Mouse (Mus musculus) c-Kit-positive CD71-positive TER-119-positive erythroid progenitor cells, embryonic 14.5 days (primary cell): Measurements from ENCODE around the gene Cadm1.

Source experiments
- DNase-seq: peaks from one replicate; pipeline ENCODE4 v3.0.0-alpha.2; 2013; ENCODE audit warnings: low spot score

Gene Cadm1

DNA sequence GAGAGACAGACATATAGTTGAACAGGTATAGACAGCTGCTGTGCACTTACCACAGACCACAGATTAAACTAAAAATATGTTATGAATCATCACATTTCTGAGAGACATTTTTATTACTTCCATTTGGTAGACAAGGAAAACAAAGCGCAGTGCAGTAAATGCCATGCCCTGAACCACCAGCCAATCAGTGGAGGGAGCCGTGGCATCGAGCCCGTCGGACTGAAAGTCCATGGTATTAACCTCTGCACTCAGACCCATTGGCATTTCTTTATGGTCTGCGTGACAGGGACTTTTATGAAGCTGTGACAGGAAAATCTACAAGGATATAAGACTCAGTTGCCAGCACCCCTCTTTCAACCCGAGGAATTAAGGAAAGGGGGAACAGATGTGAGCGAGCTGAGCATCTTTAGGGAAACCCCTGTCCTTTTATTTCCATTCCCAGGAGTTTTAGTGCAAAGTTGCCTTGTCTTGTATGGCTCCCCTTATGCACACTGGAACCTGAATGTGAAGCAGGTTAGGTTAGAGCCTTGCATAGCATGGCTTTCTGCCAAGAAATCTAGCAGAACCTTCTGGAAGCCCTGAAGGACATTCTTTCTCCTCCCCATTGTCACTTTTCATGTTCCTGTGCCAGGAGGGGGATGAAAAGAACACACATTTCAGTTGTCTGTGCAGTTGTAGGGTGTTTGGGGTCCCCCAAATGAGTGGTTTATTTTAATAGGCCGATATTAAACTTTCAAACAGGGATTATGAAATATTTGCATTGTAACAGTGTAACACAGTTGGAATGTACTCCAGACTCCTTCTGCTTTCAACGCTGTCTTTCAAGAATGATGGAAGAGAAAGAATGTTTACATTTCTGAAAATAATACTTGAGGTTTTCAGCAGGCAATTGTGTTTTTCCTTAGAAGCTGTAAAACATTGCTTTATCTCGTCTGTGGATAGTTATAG, 145.1 kb downstream of the Cadm1 start:
- DNase-seq: no peak

GRCm38 (mm10) chr9:47686881-47687280, 156.9 kb downstream of the Cadm1 start:
- no peak for DNase-seq

DNA sequence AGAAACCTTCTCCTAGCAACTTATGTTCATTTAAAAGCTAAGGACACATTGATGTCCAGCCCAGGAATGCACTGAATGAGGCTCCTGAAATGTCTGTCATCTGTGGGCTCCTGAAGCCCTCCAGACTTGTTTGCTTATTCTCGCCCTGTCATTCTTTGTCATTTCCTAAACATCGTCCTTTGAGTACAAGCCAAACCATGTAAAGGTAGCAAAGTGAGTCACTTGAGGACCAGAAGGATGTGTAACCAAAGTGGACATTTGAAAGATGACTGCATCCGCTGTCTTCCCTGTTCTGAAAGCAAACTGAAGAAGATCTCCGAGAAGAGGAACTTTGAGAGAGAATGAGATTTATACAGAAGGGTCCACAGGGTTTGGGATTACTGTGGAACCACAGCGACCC, 157.6 kb downstream of the Cadm1 start:
- DNase-seq: no peak

DNA sequence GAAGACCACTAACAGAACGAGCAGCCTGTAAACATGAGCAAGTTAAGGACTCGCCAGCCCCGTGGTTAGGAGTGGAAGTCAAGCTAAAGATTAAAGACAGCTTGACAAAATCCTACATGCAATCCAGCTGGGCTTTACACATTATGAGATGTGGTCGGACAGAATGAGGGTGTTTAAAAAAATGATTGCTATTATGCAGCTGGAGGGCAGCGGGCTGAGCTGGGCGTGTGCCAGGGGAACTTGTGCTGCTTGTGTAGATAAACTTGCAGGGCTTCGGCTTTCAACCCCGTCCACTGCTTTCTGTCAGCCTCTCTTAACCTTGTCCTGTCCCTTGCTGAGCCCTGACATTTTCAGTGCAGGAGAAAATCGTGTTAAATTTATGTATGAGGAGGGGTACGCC, 158.3 kb downstream of the Cadm1 start:
- DNase-seq: no peak

DNA sequence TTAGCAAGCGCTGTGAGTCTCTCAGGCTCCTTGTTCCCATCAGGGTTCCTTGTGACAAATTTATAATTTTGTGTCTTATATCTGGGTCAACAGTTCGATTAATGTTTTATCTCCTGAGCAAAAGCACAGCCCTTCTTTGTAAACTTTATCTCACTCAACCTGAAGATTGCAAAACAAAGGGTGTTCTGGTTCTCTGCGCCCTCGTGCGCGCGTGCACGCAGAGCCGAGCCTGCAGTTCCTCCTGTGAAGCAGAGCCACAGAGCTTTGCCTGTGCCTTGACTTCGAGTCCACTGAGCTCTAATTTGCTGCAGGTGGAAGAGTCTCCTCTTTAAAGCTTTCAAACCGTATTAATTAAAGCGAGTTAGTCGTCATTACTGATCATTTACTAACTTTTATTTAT, 162.9 kb downstream of the Cadm1 start:
- DNase-seq: no peak

DNA sequence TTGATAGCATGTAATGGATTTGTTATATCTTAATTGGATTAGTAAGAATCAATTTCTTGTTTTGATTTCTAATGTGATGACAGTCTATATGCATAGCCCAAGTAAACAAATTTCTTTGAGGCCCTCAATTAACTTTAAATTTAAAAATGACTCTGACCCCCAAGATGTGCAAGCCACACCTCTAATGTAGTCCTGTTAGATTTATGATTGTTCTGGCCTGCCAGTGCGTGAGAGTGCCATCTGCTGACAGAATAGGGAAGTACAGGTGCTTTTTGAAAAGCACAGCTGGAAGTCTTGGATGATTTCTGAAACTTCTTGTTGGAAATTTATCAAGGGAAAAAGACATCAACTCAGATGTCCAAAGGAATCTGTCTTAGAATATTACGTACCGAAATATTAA, 169.1 kb downstream of the Cadm1 start:
- DNase-seq: peak; percentile 24

DNA sequence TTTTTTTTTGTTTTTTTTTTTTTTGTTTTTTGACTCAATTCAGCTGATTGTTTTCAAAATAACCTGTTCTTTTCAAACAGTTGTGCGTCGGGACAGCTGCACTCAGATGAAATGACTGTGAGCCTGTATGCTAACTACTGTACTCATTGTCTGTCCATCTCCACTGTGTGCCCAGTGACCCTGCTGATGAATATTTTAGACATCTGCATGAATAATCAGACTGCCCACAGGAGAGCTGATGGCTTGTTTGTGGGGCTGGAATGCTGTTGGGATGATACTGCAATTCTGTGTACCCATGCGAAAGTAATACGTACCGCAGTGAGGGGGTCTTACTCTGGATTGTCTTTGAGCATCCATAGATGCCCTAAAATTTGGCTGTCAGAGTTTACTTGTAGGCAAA, 170.0 kb downstream of the Cadm1 start:
- DNase-seq: no peak

- DNase-seq: no peak
These were observed 173.3 kb downstream of the Cadm1 start for GRCm38 (mm10) chr9:47703026-47703876.

DNA sequence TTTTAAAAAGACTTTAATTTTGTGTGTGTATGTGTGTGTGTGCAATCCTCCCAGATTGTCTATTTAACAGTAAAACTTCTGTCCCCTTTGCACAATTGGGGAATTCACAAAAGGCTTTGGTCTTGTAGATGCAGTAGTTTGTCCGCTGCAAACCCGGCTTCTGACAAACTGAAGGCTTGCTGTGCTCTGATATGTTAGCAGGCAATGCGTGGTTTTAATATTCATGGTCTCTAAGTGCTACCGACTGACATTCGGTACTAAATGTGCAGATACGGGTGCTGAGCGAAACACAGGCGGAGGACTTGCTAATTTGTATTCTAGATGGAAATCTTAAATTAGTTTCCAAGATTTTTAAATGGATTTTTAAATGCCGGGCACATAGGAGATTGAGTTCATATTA, 176.4 kb downstream of the Cadm1 start:
- DNase-seq: no peak

GRCm38 (mm10) chr9:47707326-47707725, 177.4 kb downstream of the Cadm1 start:
- DNase-seq: no peak

GRCm38 (mm10) chr9:47708299-47708698, 178.3 kb downstream of the Cadm1 start:
- DNase-seq: peak; percentile 20

- no peak for DNase-seq
These were observed 181.0 kb downstream of the Cadm1 start for GRCm38 (mm10) chr9:47710946-47711345.

DNA sequence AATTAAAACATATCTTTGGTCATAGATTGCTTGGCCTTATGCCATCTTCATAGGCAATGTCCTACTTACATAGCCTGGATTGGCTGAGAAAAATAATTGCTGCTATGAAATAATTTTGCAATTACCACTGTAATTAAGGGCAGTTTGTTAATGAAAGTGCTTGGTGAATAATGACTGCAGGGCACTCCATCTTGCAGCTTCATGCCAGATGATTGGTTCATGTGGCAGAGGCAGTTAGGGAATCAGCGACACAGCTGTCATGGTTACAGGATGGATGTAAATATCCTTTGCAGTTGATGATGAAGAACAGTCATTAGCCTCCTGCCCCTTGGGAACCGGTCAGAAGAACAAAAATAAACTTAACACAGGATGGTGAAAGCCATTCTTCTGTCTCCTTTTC, 184.6 kb downstream of the Cadm1 start:
- DNase-seq: no peak

GRCm38 (mm10) chr9:47715415-47715814, 185.4 kb downstream of the Cadm1 start:
- DNase-seq: no peak

GRCm38 (mm10) chr9:47716883-47717282, 186.9 kb downstream of the Cadm1 start:
- no peak for DNase-seq

- DNase-seq: no peak
These were observed 197.6 kb downstream of the Cadm1 start for GRCm38 (mm10) chr9:47727611-47728010.

DNA sequence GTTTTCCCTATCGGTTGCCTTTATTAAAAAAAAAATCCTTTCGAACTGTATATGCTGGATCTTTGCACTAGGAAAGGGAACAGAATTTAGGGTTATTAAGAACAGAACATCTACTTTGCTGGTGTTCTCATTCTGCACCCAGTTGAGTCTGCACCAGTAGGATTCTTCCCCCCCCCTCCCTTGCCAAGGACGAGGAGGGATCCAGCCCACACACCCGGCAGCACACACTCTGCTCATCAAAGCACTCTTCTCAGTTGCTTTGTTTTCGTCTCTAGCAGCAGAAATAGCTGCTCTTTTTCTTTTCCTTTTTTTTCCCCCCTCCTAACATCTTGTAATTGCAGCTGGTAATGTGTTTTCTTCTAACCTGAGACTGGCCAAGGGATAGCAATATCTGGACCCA, 198.9 kb downstream of the Cadm1 start:
- no peak for DNase-seq

DNA sequence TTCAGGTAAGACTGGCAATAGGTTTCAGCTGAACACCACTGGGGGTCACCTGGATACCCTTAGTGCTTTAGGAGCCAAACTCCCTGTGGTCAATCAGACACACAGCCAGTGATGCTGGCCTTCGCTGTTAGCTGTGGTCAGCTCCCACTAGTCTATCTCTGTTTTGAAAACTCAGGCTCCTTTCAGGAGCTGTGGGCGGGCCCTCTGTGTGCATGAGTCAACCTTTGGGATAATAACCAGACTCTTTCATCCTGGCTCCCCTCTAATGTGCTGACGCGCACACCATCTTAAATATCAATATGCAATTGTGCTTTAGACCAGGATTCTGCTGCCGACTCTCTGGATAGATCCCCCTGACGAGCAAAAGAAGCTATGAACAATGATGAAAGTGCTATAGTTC, 200.3 kb downstream of the Cadm1 start:
- DNase-seq: no peak

GRCm38 (mm10) chr9:47733780-47734451, 203.9 kb downstream of the Cadm1 start:
- peak; percentile 2 for DNase-seq

- no peak for DNase-seq
These were observed 204.9 kb downstream of the Cadm1 start for GRCm38 (mm10) chr9:47734905-47735304.

DNA sequence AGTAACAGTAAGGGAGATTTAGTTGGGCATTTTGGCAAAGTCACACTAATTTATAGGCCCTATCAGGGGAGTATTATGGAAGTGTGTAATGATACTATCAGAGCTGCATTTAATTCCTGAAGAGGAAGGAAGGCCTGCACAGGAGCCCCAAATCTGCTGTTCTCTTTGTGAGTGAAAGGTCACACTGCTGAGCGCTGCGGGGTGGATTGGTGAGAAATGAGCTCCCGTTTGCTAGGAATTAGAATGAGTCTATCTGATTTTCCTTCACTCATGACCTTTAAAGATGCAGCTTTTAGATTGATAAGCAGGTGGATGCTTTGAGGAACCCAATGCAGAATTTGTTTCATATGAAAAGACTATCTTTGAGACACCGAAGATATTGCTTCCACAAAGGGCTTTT, 208.8 kb downstream of the Cadm1 start:
- no peak for DNase-seq

GRCm38 (mm10) chr9:47739276-47739675, 209.3 kb downstream of the Cadm1 start:
- no peak for DNase-seq
